22 mouse cellular contexts compared by ENCODE assay signal in genomic region chr11:109991270-109991669, GRCm38 (mm10). TPM values are rescaled to one million over a fixed set of nuclear protein-coding genes. Genes with fewer than 3 reads are reported as not detected.
DNase-seq lines count a peak whose midpoint lies in the region; ATAC-seq and TF ChIP-seq lines count a peak whose summit lies in the region.
"Had no signal": no experiment of that assay in that cellular context is flagged by ENCODE, and none has a peak within 500 bp of the region (broad histone marks: within the 10 kb centered on the region; RNA-seq: fewer than 3 reads in every experiment).

No protein-coding gene starts in this region.

- H3K4me3 ChIP-seq in gastrocnemius, adult 2 months, result peak overlapping the region; percentile 73
- H3K4me3 ChIP-seq: erythroblast, embryonic 14.5 days; limb, embryonic 13.5 days; midbrain, embryonic 12.5 days; neural tube, embryonic 15.5 days; stomach, embryonic 15.5 days had no signal

- peak overlapping the region; percentile 43; the same call in 1 of the 2 replicates for H3K27ac ChIP-seq in gastrocnemius, adult 2 months
- H3K27ac ChIP-seq: limb, embryonic 13.5 days; macrophage; midbrain, embryonic 12.5 days; neural tube, embryonic 15.5 days; stomach, embryonic 15.5 days had no signal

- DNase-seq in gastrocnemius, adult 2 months, result no peak
- DNase-seq in gastrocnemius, postnatal 14 days, result no peak
- peak; percentile 13 for DNase-seq in 416B (ENCODE audit: low read depth)
- peak; percentile 8 for DNase-seq in adipocyte (ENCODE audit: low spot score)
- no peak for DNase-seq in retina, embryonic 14.5 days (ENCODE audit: low spot score)
- no peak for DNase-seq in spleen, adult 12 weeks (ENCODE audit: low spot score)
- DNase-seq: cerebellum, adult 18-20 months; cerebellum, postnatal 36 days; heart, postnatal 4 days; kidney, adult 11 months; kidney, postnatal 14 days; layer of hippocampus, adult 9-11 months; lung, adult 2 months had no signal

- intact Hi-C loops in gastrocnemius, adult 2 months (cut with DNase I), result no loop called here
- intact Hi-C loops in gastrocnemius, postnatal 14 days (cut with DNase I; ENCODE audit: low total_unique reads), result no loop called here

- no peak for TF ChIP-seq CTCF in gastrocnemius, adult 2 months (IDR thresholded peaks at IDR 0.05)

- peak; percentile 47; the same call in 1 of the 2 replicates for ATAC-seq in megakaryocyte progenitor cell, adult 5-6 weeks (replicated peaks; ENCODE audit: poor library complexity)
- ATAC-seq: forebrain, embryonic 16.5 days; hindbrain, embryonic 16.5 days had no signal

RNA-seq across cellular contexts. Expression of gene Abca8b, which starts 4.4 kb away (rescaled TPM):
- 10 to 100 TPM; 12.9 to 17.7 TPM for total RNA-seq in gastrocnemius, adult 2 months (2021)
- total RNA-seq in gastrocnemius, postnatal 14 days (2021), result 10 to 100 TPM in 1 of 2 experiments, 1 to 10 TPM in 1; 8.3 to 10.1 TPM
- 0.10 and 0.20 TPM in 2 replicates for total RNA-seq in megakaryocyte progenitor cell, adult 5-6 weeks (2015)
- 0.04 TPM in 1 of 2 replicates, not detected in the other for total RNA-seq in megakaryocyte progenitor cell, adult 5-6 weeks (2017)

Comparison
In these comparisons a context has a peak if more than half of its experiments do, and no peak if none do; other contexts are left out.
1. DNase-seq: peak in 416B (single experiment) and adipocyte (single experiment); none in gastrocnemius, adult 2 months (single experiment), gastrocnemius, postnatal 14 days (single experiment), retina, embryonic 14.5 days (single experiment) and spleen, adult 12 weeks (single experiment).
2. RNA of gene Abca8b, which starts 4.4 kb away (total RNA-seq): 12.9 to 17.7 TPM in gastrocnemius, adult 2 months and 8.3 to 10.1 TPM in gastrocnemius, postnatal 14 days; 0.04 to 0.20 TPM in megakaryocyte progenitor cell, adult 5-6 weeks; every median in the first group is over 4 times any median in the second.